Mouse (Mus musculus) kidney, postnatal 0 days (tissue): ENCODE data around the gene Nrarp. TPM values are rescaled to one million over a fixed set of nuclear protein-coding genes. Genes with fewer than 3 reads are reported as not detected.

Experiments used
- ATAC-seq: fragments of 200-750 bp; cut with Nextera tagmentation; replicated peaks from 2 replicates; pipeline ENCODE4 v1.8.0; 2017; ENCODE audit warnings: low read depth, moderate number of reproducible peaks, moderate TSS enrichment, moderate library complexity; ENCODE audit not compliant: low FRiP score
- DNase-seq: peaks from one replicate; pipeline ENCODE4 v3.0.0-alpha.2; 2016; ENCODE audit warnings: low spot score
- H3K27ac ChIP-seq: fragments of 300-500 bp; sonication (generic); 2 replicates; pipeline ENCODE4 v1.5.1; 2014; ENCODE audit warnings: mild to moderate bottlenecking
- H3K27me3 ChIP-seq: fragments of 300-500 bp; sonication (generic); 2 replicates; pipeline ENCODE4 v1.6.1; 2014; ENCODE audit warnings: low read length, mixed read lengths; ENCODE audit not compliant: insufficient read depth
- H3K36me3 ChIP-seq: fragments of 300-500 bp; sonication (generic); 2 replicates; pipeline ENCODE4 v1.6.1; 2014; ENCODE audit warnings: low read length, mixed read lengths; ENCODE audit not compliant: insufficient read depth
- H3K4me1 ChIP-seq: fragments of 300-500 bp; sonication (generic); replicated peaks from 2 replicates; pipeline ENCODE4 v1.6.1; 2014; ENCODE audit warnings: antibody characterized with exemption, low read length, mixed read lengths; ENCODE audit not compliant: insufficient read depth
- H3K4me2 ChIP-seq: fragments of 300-500 bp; sonication (generic); 2 replicates; pipeline ENCODE4 v1.6.1; 2014; ENCODE audit warnings: mild to moderate bottlenecking, low read length, moderate library complexity, mixed read lengths
- H3K4me3 ChIP-seq: fragments of 300-500 bp; sonication (generic); replicated peaks from 2 replicates; pipeline ENCODE4 v1.5.1; 2014; ENCODE audit warnings: low read depth, low read length
- H3K9ac ChIP-seq: fragments of 300-500 bp; sonication (generic); 2 replicates; pipeline ENCODE4 v1.6.1; 2014; ENCODE audit warnings: low read depth, low read length
- H3K9me3 ChIP-seq: fragments of 300-500 bp; sonication (generic); replicated peaks from 2 replicates; pipeline ENCODE4 v1.6.1; 2016; ENCODE audit warnings: low read length, inconsistent platforms, mixed read lengths
- CTCF ChIP-seq: IDR thresholded peaks from 2 replicates; pipeline ENCODE4 v1.5.1; 2016; ENCODE audit warnings: antibody characterized with exemption, low read depth, mild to moderate bottlenecking, moderate library complexity
- WGBS: fragments of 180-500 bp; shearing (Covaris S2); extraction: QIAGEN DNeasy Blood & Tissue Kit; methylation state at CpG from one replicate; pipeline ENCODE4 v1.1.7; 2014; 5-methylcytosine and 5-hydroxymethylcytosine counted together
- polyA plus RNA-seq: library from polyadenylated mRNA; unstranded; fragments of >200 nt; fragmentation: Nextera tagmentation; extraction: Ambion mirVana; gene quantifications from 2 replicates; pipeline ENCODE4 v1.2.1, GENCODE M21; 2015

Gene Nrarp
- polyA plus RNA-seq, 1 experiment from 2014 or later = 21.6 TPM

DNA sequence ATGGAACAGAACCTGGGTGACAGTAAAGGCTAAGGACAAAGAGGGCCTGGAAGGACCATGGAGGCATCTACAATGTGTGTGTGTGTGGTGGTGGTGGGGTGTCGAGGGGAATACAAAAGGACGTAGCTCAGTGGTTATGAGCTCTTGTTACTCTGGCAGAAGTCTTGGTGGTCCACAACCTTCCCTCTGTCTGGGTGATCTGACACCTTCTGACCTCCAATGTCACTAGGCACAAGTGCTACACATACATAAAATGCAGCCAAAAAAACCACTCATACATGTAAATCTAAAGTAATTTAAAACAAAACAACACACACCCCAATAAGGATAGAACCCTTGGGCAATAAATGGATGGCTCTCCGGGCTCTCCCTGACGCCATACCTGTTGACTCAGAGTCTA, 46.8 kb downstream of the Nrarp start:
- no peaks in the 10 kb centered on the region for H3K36me3 ChIP-seq
- no peak for TF ChIP-seq CTCF
- no peak overlapping the region for H3K4me3 ChIP-seq
- H3K4me1 ChIP-seq = peaks cover 18% of the 10 kb centered on the region
- 0 out of 2 replicates have a peak overlapping the region, but pooled peaks have one; percentile 49 for H3K4me2 ChIP-seq
- no peak overlapping the region for H3K27ac ChIP-seq
- DNase-seq (no peak), ATAC-seq (no peak)
- H3K27me3 ChIP-seq = no peaks in the 10 kb centered on the region
- no peaks in the 10 kb centered on the region for H3K9me3 ChIP-seq
- no peak overlapping the region for H3K9ac ChIP-seq
- WGBS = 82% methylated on average over 4 of the region's 4 CpGs

DNA sequence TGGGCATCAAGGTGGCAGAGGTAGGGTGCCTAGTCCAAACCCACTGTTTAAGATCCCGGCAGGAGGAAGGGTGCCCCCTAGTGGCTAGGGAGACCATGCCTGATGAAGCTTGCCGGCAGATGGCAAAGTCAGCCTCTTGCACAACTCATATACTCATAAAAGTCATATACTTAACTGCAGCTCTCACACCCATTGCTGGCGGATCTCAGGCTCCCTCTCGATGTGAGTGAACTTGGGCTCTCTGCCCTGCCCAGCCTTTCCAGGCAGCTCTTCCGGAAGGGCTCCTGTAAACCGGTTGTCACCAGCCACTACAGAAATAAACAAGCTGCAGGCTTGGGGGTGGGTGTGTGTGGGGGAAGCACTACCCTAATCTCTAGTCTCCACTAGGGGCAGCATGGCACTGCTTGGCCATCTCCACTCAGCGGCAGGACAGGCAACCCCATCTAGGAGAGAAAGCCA, 47.9 kb downstream of the Nrarp start:
- peak; percentile 97 for DNase-seq
- no peaks in the 10 kb centered on the region for H3K27me3 ChIP-seq
- H3K9me3 ChIP-seq = no peaks in the 10 kb centered on the region
- H3K27ac ChIP-seq = peak overlapping the region; percentile 85
- peak; percentile 78 for TF ChIP-seq CTCF
- ATAC-seq = peak; percentile 44
- peaks cover 18% of the 10 kb centered on the region for H3K4me1 ChIP-seq
- peak overlapping the region; percentile 24 for H3K4me3 ChIP-seq
- 0% methylated on average over 7 of the region's 7 CpGs for WGBS
- H3K4me2 ChIP-seq = peak overlapping the region; percentile 49
- peak overlapping the region; percentile 39; the same call in 1 of the 2 replicates for H3K9ac ChIP-seq
- no peaks in the 10 kb centered on the region for H3K36me3 ChIP-seq

- H3K4me2 ChIP-seq = 0 out of 2 replicates have a peak overlapping the region, but pooled peaks have one; percentile 49
- TF ChIP-seq CTCF = no peak
- H3K4me1 ChIP-seq = peaks cover 18% of the 10 kb centered on the region
- H3K36me3 ChIP-seq = no peaks in the 10 kb centered on the region
- no peaks in the 10 kb centered on the region for H3K27me3 ChIP-seq
- DNase-seq (no peak), ATAC-seq (no peak)
- H3K9ac ChIP-seq = no peak overlapping the region
- no peak overlapping the region for H3K4me3 ChIP-seq
- no peaks in the 10 kb centered on the region for H3K9me3 ChIP-seq
- H3K27ac ChIP-seq = peak overlapping the region; percentile 3; the same call in 1 of the 2 replicates
- WGBS = 73% methylated on average over 6 of the region's 6 CpGs
Measured at GRCm38 (mm10) chr2:25228995-25229530, 48.5 kb downstream of the Nrarp start.

- no peaks in the 10 kb centered on the region for H3K27me3 ChIP-seq
- no peak overlapping the region for H3K9ac ChIP-seq
- no peak for TF ChIP-seq CTCF
- ATAC-seq (no peak), DNase-seq (no peak)
- H3K36me3 ChIP-seq = no peaks in the 10 kb centered on the region
- no peaks in the 10 kb centered on the region for H3K9me3 ChIP-seq
- H3K4me3 ChIP-seq = no peak overlapping the region
- no peak overlapping the region for H3K4me2 ChIP-seq
- H3K27ac ChIP-seq = no peak overlapping the region
- WGBS = 71% methylated on average over 5 of the region's 5 CpGs
- peaks cover 18% of the 10 kb centered on the region for H3K4me1 ChIP-seq
Measured at GRCm38 (mm10) chr2:25229582-25229981, 49.0 kb downstream of the Nrarp start.

- Histone ChIP-seq H3K4me3 (no peak overlapping the region), H3K4me2 (no peak overlapping the region), H3K27ac (no peak overlapping the region), H3K27me3 (no peaks in the 10 kb centered on the region), H3K9me3 (no peaks in the 10 kb centered on the region), H3K9ac (no peak overlapping the region), H3K36me3 (no peaks in the 10 kb centered on the region), H3K4me1 (peaks cover 17% of the 10 kb centered on the region)
- ATAC-seq = no peak
- TF ChIP-seq CTCF = no peak
- WGBS = 87% methylated on average over 7 of the region's 7 CpGs
- DNase-seq = no peak
Measured at GRCm38 (mm10) chr2:25230581-25230980, 50.0 kb downstream of the Nrarp start.

- Histone ChIP-seq H3K4me1 (peaks cover 12% of the 10 kb centered on the region), H3K27ac (no peak overlapping the region), H3K9ac (no peak overlapping the region), H3K4me3 (no peak overlapping the region), H3K27me3 (no peaks in the 10 kb centered on the region), H3K36me3 (no peaks in the 10 kb centered on the region), H3K4me2 (no peak overlapping the region), H3K9me3 (no peaks in the 10 kb centered on the region)
- TF ChIP-seq CTCF = no peak
- DNase-seq (no peak), ATAC-seq (no peak)
- 61% methylated on average over 12 of the region's 12 CpGs for WGBS
Measured at GRCm38 (mm10) chr2:25231038-25231437, 50.5 kb downstream of the Nrarp start.

Other genes with a start within 250 kb of the Nrarp start
- gene Arrdc1, start 245.5 kb upstream of the Nrarp start, polyA plus RNA-seq = 66.3 and 72.3 TPM in 2 replicates
- gene Zmynd19, start 231.0 kb upstream of the Nrarp start, polyA plus RNA-seq = 11.7 and 12.2 TPM in 2 replicates
- gene Dph7, start 218.4 kb upstream of the Nrarp start, polyA plus RNA-seq = 21.6 and 23.8 TPM in 2 replicates
- 153 and 157 TPM in 2 replicates for gene Mrpl41, start 205.7 kb upstream of the Nrarp start, polyA plus RNA-seq
- 6.1 and 8.3 TPM in 2 replicates for gene Pnpla7, start 204.7 kb upstream of the Nrarp start, polyA plus RNA-seq
- gene Nsmf, start 126.4 kb upstream of the Nrarp start, polyA plus RNA-seq = 71.0 and 74.6 TPM in 2 replicates
- 6.2 TPM in 2 replicates for gene Entpd8, start 100.5 kb upstream of the Nrarp start, polyA plus RNA-seq
- gene Noxa1, start 85.6 kb upstream of the Nrarp start, polyA plus RNA-seq = 0.41 and 0.43 TPM in 2 replicates
- gene Tor4a, start 16.1 kb downstream of the Nrarp start, polyA plus RNA-seq = 10.8 and 12.0 TPM in 2 replicates
- gene Nelfb, start 30.7 kb downstream of the Nrarp start, polyA plus RNA-seq = 74.0 and 82.3 TPM in 2 replicates
- gene Stpg3, start 33.9 kb downstream of the Nrarp start, polyA plus RNA-seq = 0.29 and 0.43 TPM in 2 replicates
- 0.28 and 0.62 TPM in 2 replicates for gene Fam166a, start 38.0 kb downstream of the Nrarp start, polyA plus RNA-seq
- gene Tubb4b, start 43.9 kb downstream of the Nrarp start, polyA plus RNA-seq = 339 and 384 TPM in 2 replicates
- 1.5 and 1.6 TPM in 2 replicates for gene Slc34a3, start 53.6 kb downstream of the Nrarp start, polyA plus RNA-seq
- gene Rnf224, start 56.0 kb downstream of the Nrarp start, polyA plus RNA-seq = 0.16 and 0.28 TPM in 2 replicates
- gene Rnf208, start 61.5 kb downstream of the Nrarp start, polyA plus RNA-seq = 24.2 and 27.4 TPM in 2 replicates
- 0.61 and 0.75 TPM in 2 replicates for gene Cysrt1, start 61.7 kb downstream of the Nrarp start, polyA plus RNA-seq
- 2.7 and 3.7 TPM in 2 replicates for gene AL732309.1, start 66.1 kb downstream of the Nrarp start, polyA plus RNA-seq
- gene Tmem203, start 74.7 kb downstream of the Nrarp start, polyA plus RNA-seq = 42.6 and 46.7 TPM in 2 replicates
- gene Tprn, start 81.9 kb downstream of the Nrarp start, polyA plus RNA-seq = 17.1 and 18.0 TPM in 2 replicates
- gene Ssna1, start 91.7 kb downstream of the Nrarp start, polyA plus RNA-seq = 172 TPM in 2 replicates
- 79.4 and 84.0 TPM in 2 replicates for gene Anapc2, start 91.7 kb downstream of the Nrarp start, polyA plus RNA-seq
- not detected in 2 replicates for gene Tmem210, start 107.4 kb downstream of the Nrarp start, polyA plus RNA-seq
- 0.29 and 0.48 TPM in 2 replicates for gene Lrrc26, start 109.2 kb downstream of the Nrarp start, polyA plus RNA-seq
- gene Grin1, start 138.4 kb downstream of the Nrarp start, polyA plus RNA-seq = 0.58 and 0.66 TPM in 2 replicates
- gene Man1b1, start 151.6 kb downstream of the Nrarp start, polyA plus RNA-seq = 57.9 and 59.6 TPM in 2 replicates
- 28.5 and 31.5 TPM in 2 replicates for gene Dpp7, start 175.6 kb downstream of the Nrarp start, polyA plus RNA-seq
- 80.5 and 92.8 TPM in 2 replicates for gene Uap1l1, start 184.9 kb downstream of the Nrarp start, polyA plus RNA-seq
- gene Sapcd2, start 191.6 kb downstream of the Nrarp start, polyA plus RNA-seq = 17.9 and 19.3 TPM in 2 replicates
- 6.9 and 7.8 TPM in 2 replicates for gene Entpd2, start 215.1 kb downstream of the Nrarp start, polyA plus RNA-seq
- 43.9 and 49.9 TPM in 2 replicates for gene Npdc1, start 218.6 kb downstream of the Nrarp start, polyA plus RNA-seq
- 0.06 TPM in 1 of 2 replicates, not detected in the other for gene Fut7, start 242.5 kb downstream of the Nrarp start, polyA plus RNA-seq
- gene Abca2, start 247.9 kb downstream of the Nrarp start, polyA plus RNA-seq = 9.7 and 9.8 TPM in 2 replicates